Mouse (Mus musculus): Measurements from ENCODE around the gene Nlrx1.
A peak's percentile ranks its signal among the peaks of the same experiment; 100 is the strongest.

The Nlrx1 gene

DNA sequence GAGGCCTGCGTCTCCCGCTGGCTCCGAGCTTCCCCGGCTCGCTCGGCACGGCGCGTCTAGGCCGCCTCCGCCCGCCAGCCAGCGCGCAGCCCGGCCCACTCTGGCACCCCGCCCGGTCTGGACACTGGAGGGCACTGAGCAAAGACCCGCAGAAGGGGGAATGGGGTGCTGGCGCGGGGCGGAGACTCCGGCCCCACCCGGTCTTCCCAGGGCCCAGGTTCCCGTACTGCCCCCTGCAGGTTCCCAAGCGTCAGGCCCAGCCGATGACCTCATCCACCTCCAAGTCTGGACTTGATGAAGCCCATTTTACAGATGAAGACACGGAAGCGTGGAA is 405 bp downstream of the Nlrx1 start:
- peak; percentile 95 to 99 for DNase-seq

DNA sequence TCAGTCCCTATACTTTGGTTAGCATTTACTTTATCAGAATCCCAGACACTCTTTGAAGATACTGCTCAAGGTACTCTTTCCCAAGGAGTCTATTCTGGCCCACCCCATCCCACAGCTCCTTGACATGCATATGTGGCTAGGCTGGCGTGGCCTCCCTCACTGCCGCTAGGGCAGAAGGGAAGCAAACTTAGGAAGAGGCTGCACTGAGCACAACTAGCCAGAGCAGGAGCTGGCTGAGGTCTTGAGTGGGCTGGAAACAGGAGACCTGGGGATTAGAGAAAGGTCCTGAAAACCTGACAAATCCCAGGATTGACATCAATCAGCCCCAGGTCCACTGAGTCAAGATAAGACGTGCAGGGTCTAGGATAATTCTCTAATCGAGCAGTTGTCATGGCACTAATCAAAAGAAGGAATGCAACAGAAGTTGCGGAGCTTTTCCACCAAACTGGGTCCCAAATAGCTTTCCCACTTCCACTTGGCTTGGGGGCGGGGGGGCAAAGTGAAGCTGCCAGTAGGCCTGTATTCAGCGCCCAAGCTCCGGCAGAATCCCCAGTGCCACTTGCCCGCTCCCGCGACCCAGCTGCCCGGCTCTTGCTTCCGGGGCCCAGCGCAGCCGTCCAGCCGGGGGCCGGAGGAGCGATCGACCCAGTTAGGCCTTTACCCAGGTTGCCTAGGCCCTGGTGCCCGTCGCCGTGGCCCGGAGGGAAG is 926 bp downstream of the Nlrx1 start:
- peak; percentile 43 to 55 for DNase-seq

DNA sequence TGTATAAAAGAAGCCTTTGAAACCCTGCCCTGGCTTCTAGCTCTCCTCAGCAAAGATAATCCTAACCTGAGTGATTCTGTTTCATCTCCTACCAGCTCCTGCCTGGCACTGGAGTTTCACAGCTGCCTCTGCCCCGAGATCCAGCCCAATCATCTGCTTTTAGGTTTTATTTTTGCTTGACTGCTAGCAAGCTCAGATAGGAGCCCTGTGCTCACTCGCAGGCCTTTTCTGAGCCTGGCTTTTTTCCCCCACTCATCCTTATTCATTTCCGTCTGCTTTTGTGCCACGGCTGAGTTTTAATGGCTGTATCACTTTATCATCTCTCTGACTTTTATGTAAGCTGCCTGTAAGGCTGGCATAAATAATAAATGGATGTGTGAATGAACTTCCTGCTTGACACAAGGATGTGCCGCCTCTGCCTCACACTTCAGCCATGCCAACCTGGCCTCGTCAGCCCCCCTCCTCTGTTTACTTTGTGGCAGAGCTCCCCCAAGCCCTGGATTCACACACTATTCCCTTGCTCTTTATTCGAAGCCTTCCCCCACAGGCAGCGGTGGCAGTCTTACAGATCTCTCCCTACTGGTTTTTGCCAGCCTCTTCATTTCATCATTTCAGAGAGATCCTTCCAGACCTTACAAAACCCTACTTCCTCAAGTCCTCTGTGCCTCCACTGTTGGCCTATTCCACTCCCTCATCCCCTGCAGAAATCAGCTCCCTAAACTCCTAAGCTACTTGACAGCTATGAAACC is 1.7 kb downstream of the Nlrx1 start:
- no peak for DNase-seq

DNA sequence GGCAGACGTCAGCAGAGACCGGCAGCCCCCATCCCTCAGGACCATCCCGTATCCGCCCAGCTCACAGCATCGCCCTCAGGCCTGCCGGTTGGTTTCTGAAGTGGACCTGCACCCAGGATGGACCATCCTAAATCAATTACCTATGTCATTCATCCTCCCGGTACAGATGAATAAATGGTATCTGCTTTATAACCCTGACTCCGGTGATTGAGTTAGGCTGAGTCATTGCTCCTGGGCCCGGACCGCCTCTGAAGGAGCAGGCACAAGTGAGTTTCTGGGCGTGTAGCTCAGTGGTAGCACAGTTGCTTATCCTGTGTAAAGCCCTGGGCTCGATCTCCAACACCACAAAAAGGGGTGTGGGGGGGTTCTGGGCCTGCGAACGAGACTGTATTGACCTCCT is 7.0 kb downstream of the Nlrx1 start:
- DNase-seq, result no peak

DNA sequence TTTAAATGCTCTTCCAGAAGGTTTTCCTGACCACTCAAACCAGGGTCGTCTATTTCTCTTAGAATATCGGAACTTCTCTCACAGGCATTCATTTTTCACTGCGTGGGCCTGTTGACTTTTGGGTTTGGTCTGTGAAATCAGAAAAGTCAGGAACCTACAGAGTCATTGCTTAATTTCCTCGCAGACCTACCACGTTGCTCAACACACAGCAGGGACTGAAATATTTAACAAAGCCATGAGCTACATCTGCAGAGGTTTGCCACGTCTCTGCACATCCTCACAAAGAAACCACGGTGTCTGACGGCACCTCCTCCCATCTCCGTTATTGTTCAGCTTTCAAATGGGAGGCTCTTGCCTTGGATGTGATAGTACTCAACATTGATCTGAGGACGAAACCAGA is 9.4 kb downstream of the Nlrx1 start:
- no peak for DNase-seq

DNA sequence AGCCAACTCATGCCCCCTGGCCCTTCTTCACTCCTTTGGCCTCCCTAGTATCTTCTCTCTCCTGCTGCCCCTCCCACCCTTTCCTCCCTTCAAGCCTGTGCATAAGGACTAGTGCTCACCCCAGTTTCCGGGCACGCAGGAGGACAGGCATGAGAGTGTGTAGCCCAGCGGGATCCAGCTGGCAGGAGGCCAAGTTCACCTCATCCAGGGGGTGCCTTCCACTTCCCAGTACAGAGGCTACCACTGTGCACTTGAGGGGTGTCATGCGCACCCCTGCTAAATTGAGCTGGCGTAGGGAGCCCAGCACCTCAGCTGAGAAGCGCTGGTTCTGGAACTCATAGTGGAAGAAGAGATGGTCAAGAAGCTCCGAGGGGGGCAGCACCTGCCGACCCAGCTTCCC is 12.2 kb downstream of the Nlrx1 start:
- DNase-seq, result peak in 1 of 2 experiments; percentile 25

DNA sequence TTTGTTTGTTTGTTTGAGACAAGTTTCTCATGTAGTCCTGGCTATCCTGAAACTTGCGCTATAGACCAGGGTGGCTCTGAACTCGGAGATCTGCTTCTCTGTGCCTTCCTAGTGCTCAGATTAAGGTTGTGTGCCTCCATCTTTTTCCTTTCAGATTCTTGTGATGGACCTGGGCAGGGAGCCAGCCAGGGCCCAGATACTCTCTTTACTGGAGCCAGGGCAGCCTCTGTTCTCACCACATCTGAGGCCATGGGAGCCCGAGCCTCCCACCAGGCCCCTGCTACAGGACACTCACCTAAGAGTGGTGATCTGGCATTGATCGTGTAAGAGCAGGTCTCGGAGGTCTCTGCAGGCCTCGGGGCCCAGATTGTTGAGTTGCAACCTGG is 13.3 kb downstream of the Nlrx1 start:
- no peak for DNase-seq

DNA sequence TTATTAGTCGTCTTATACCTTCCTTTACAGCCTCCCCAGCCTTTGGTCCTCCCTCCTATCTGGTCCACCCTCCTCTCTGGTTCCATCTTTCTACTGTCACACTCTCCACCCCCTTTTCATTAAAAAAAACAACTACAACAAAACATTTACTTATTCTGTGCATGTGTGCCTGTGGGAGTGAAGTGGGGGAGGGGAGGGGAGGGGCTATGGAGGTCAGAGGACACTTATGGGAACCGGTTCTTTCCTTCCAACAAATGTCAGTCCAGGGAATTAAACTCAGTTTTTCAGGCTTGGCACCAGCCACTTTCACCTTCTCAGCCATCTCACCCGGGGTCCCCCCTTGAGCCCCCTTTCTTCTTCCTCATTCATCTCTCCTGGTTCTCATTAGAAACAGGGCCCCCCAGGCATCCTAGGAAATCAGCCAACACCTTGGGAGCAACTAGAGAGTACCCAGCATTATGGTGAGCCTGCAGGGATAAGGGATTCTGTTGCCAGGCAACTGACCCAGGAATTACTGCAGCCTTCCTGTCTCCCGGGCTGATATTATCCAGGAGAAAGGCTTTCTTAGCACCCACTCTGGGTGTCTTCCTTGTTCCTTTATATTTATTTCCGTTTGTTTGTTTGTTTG is 13.8 kb downstream of the Nlrx1 start:
- no peak for DNase-seq

DNA sequence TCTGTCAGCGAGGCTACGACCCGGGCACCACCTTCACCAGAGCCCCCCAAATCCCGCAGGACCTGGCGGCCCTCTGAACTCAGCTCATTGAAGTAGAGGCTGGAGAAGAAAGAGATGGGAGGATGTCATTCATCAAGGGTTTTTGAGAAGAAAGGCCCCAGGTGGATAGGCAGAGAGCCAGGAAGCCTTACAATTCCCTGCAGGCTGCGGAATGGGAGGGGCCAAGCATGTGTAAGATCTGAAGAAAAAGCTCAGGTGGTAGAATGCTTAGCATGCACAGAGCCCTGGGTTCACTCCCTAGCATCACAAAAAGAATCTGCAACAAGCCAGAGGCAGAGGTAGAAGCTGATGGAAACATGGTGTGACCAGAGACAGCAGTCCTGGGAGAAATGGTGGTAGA is 15.0 kb downstream of the Nlrx1 start:
- no peak for DNase-seq

DNA sequence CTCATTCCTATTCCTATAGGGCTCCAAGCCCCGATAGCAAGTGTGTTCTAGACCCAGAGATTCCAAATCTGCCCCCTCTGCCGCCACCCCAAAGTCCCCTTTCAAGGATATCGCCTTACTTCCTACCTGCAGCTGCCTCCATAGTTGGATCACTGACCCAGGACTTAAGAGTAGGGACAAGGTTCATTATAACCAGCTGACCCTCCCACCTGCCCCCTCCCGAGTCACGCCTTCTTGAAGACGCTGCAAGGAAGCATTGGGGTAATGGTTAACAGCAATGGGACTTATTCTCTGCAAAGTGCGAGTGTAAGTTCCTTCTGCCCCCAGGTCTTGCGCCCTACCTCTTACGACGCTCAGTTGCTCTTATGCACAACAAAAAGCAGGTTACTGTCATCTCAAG is 17.1 kb downstream of the Nlrx1 start, which contains the start of gene Pdzd3:
Gene Pdzd3 (minus strand): TSS at position 158 of the 400 bp plus-strand sequence.
- peak; percentile 82 to 92 for DNase-seq

DNA sequence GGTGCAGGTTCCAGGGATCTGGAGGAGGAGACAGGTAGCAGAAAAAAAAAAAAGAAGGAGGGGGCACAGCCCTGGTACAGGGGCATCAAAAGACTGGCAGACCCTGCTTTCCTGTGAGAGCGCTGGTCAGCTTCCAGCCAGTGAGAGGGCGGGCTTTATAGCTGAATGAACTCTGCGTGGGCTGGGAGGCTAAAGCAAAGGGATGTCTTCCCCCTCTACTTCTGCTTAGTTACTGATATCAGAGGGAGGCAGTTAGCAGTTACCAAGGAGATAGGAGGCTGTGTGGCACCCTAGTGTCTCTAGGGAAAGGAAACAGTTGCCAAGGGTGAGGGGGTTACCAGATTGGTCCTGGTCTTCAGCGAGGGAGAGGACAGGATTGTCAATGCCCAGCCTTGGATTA is 18.0 kb downstream of the Nlrx1 start:
- DNase-seq, result peak in 1 of 2 experiments; percentile 31

DNA sequence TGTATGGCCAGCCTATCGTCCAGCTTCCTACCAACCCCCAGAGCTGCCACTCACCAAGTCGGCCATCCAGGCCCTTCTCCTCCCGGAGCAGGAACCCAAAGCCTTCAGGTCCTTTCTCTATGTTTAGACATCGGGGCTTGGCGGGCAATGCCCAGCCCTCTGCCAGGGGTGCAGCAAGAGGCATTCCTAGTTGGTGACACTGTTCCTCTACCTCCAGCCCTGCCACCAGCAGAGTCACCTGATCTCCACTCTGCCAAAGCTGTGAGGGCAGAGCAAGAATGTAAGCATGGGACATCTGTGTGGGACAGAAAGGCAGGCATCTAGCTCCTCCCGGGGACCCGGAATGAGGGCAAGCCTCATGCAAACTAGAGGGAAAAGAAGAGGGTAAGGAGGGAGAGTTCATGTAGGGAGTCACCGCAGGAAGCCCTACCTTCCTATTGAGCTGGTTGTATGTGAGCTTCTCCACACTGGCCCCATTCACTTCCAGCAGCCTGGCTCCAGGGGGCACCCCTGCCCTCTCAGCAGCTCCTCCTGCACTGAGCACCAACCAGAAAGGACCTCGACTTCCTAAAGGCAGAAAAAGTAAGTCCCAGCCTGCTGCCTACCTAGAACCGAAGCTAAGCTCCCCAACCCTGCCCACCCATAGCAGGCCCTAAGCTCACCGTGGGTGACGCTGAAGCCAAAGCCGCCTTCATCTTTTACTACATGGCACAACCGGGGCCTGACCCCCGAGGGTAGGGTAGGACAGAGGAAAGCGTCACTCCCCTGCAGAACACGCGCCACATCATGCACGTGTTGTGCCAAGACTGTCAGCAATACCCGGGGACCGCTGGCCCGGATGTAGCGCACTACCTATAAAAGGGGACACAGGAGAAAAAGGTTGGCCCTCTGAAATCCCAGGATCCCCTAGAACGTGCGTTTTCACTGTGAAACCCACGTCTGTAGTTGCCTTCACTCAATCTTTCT is 18.9 kb downstream of the Nlrx1 start:
- DNase-seq, result peak; percentile 83 to 86

DNA sequence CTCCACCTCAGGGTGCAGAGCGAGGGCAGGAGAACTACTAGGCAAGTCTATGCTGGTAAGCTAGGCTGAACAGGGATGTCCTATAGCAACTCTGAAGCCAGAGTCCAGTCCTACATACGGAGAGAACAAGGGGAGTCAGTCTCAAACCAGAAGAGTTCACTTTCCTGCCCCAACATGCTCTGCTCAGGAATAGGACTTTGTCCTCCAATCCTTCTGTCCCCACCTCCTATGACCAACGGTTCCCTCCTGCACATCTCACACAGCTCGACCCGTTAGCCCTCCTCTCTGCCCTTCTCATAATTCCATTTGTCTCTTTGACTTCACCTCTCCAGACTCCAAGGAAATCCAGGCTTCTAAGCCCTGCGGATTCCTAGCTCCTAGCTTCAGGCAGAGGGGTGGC is 20.5 kb downstream of the Nlrx1 start:
- peak; percentile 27 to 43 for DNase-seq

DNA sequence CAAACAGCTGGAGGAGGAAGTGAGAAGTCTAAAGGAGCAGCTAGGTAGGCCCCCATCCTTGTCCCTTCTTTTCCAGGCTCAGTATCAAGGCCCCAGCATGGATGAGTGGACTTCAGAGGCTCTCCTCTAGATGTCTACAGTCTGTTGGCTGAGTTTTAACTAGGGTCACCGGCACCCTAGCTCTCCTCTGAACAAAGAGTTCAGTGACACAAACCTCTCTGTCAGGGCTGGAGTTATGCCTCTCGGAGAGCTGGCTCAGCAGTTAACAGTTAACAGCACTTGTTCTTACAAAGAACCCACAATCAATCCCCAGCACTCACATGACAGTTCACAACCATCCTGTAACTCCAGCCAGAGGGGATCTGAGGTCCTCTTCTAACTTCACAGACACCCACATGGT is 24.8 kb downstream of the Nlrx1 start:
- DNase-seq, result peak; percentile 55 to 76

DNA sequence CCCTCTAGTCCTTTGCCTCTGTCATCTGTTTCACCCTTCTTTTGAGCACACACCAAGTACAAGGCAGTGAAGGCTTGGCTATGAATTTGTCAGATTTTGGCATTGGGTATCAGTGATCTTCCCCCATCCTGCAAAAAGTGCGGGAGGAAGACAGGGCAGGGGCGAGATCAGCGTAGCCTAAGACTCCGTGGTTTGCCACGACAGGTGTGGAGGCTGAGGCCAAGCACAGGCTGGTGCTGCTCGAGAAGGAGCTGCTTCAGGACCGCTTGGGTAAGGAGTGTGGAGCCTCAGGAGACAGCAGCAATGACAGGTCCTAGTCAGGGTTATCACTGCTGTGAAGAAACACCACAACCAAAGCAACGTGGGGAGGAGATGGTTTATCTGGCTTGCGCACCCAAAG is 27.0 kb downstream of the Nlrx1 start:
- DNase-seq, result no peak

DNA sequence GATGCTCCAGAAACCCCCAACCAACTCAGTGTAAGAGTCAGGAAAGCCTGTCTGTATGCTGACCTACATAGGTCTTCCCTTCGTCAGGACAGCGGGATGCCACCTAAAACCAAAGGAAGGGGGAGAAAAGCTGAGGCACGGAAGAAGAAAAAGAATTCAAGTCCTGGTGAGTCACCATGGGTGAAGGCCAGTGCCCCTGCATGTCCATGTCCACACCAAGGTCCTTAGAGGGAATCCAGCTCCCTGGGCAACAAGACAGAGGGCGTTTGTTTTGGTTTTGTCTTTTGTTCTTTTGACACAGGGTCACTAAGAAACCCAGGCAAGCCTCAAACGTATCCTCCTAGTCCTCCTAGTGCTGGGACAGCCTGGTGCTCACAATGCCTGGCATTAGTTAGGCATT is 27.5 kb downstream of the Nlrx1 start:
- no peak for DNase-seq

DNA sequence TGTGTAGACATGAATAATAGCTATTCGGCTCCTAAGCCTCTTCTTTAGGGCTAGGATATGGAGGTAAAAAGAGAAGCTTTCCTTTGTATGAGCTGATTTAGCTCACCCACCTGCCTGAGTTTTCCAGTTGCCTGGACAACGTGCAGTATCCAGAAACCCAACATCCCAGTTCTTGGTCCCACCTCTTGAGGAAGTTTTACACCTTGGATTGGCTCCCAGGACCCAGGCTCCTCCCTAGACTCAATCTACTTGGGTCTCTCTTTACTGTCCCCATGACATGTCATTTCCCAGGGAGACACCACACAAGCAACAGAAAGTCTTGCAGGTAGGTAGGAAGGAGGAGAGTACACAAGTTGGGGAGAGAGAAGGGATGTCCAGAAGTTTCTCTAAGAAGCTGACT is 28.0 kb downstream of the Nlrx1 start, which contains the start of gene Ccdc153:
Gene Ccdc153 (plus strand): TSS at position 278 of the 400 bp plus-strand sequence.
- no peak for DNase-seq

DNA sequence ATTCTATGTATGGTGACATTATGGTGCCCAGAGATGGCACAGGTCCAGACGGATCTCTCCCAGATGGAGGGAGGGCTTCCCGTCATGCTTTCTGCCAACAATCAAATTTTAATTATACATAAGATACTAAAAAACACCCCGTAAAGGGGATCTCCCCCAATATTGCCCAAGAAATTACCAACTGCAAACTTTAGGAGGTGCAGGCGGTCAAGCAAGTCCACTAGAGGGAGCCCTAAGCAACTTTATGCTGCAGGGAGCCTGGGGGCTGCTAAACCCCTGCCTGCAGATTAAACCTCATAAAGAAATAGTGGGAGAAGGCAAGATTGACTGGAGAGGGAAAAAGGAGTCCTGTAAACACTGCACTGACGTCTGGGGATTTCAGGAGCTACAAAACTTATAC is 29.0 kb downstream of the Nlrx1 start:
- peak; percentile 39 to 76 for DNase-seq

DNA sequence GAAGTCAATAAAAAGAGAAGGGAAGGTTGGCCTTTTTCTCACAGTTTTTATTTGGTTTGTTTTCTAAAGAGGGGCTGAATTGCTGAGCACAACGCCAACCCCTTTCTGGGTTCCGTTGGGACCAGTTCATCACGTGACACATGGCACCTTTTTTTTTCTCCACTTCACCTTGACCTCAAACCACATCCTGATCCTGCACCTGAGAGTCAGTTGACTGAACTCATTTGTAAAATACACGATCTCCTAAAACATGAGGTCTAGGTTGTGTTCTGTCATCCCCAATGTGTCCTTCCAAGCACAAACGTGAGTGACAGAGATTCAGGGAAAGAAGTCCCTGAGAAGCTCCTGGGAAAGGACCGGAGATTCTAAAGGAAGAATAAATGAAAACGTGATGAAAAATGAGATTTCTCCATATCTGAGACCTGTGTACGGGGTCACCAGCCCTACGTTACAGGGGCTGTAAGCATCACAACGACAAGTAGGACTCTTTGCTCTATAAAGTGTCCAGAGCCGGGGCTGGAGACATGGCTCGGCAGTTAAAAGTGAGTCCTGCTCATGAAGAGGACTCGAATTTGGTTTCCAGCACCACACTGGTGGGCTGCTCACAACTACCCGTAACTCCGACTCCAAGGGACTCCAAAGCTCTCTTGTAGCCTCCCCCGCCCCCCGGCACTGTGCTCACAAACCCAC is 29.8 kb downstream of the Nlrx1 start:
- DNase-seq, result no peak

DNA sequence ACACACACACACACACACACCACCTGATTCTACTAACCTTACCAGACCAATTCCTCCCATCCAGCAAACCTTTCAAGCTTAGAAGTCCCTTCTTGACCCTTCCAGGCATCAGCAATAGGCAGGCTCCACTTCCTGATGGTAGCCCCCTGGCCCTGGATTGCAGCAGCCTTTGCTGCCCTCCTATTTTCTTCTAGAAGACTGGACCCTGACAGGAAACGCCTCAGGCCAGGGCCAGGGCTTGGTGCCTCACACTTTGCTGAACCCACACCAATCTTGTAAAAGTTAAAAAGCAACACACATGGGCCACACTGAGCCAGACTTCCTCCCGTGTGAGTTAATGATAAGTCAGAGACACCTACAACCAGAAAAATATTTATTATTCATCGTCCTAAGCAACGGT is 31.3 kb downstream of the Nlrx1 start:
- peak; percentile 58 to 63 for DNase-seq

DNA sequence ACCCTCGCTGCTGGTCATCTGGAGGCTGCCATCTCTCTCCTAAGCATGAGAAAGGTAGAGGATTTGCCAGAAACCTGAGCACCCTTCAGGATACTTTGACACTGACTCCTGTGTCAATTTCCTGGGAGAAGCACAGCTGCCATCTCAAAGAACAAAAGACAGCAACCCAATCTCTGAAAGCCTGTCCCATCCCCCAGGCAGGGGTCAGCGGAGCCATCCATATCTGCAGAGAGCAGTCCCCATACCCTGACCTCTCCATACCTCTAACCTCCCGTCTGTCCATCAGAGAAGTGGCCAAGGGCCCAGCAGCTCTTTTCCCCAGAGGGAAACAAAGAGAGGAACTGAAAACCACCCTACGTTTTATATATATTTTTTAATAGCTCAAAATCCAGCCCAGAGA is 31.8 kb downstream of the Nlrx1 start:
- DNase-seq, result no peak
